Mouse (Mus musculus) olfactory bulb, adult 2 months (tissue): ENCODE measurements around the gene Gm9936.

Source experiments
- CTCF ChIP-seq: fragments of 200-500 bp; IDR thresholded peaks from 2 replicates; pipeline ENCODE4 v1.5.1; 2012; ENCODE audit warnings: low read depth, mild to moderate bottlenecking, low read length, moderate library complexity; ENCODE audit not compliant: insufficient read depth
- POLR2A ChIP-seq: fragments of 200-500 bp; IDR thresholded peaks from 2 replicates; pipeline ENCODE4 v1.6.1; 2012; ENCODE audit warnings: mild to moderate bottlenecking, low read depth, low read length, moderate library complexity; ENCODE audit not compliant: insufficient read depth

DNA sequence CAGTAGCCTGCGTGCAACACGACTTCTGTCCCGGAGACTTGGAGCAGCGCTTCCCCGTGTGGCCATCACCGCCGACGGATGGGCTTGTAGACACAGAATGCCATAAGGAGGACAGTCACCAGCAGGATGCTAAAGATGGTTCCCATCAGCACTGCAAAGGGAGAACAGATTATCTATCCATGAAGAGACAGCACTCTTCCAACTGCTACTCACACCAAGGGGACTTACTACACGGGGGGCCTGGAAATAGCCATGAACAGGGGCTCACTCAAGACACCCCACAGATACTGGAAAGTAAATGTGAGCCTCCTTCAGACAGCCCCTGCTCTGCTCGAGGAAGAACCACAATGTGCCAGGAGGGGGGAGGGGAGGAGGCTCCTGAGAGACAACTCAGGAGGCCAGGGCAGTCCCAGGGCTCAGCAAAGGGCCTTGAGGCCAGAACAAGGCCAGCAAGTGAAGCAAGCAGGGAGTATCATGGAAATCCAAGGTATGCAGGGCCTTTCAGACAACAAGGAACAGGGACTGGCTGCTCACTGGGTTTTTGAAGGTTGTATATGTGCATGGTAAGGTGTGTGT lies 49.2 kb downstream of the Gm9936 start:
- no peak for TF ChIP-seq POLR2A
- TF ChIP-seq CTCF: no peak
